Mouse (Mus musculus): Measurements from ENCODE around the gene Itgb4. TPM values are rescaled to one million over a fixed set of nuclear protein-coding genes. Genes with fewer than 3 reads are reported as not detected.

The Itgb4 gene
- polyA plus RNA-seq, 1 experiment = 1.2 TPM

GRCm38 (mm10) chr11:116005701-116006419 is 31.4 kb downstream of the Itgb4 start:
- H3K4me3 ChIP-seq = no peak overlapping the region
- no peak overlapping the region for H3ac ChIP-seq (ENCODE audit: control insufficient read depth, insufficient read length)
- H3K27me3 ChIP-seq (ENCODE audit: control insufficient read depth, insufficient read depth, insufficient read length) = no peaks in the 10 kb centered on the region
- peak overlapping the region; percentile 65 for H3K4me2 ChIP-seq (ENCODE audit: low read depth)
- H3K36me3 ChIP-seq (ENCODE audit: control insufficient read depth, insufficient read depth) = no peaks in the 10 kb centered on the region
- H3K79me2 ChIP-seq (ENCODE audit: control insufficient read depth, insufficient read depth) = no peaks in the 10 kb centered on the region
- TF ChIP-seq POLR2AphosphoS2 (IDR thresholded peaks at IDR 0.05; ENCODE audit: insufficient read length, low read depth) (peak; percentile 66), TCF12 (IDR thresholded peaks at IDR 0.05; ENCODE audit: insufficient read depth, poor library complexity, severe bottlenecking) (no peak)

GRCm38 (mm10) chr11:116007095-116007850 is 32.8 kb downstream of the Itgb4 start:
- no peak overlapping the region for H3K4me3 ChIP-seq
- H3K36me3 ChIP-seq (ENCODE audit: control insufficient read depth, insufficient read depth) = no peaks in the 10 kb centered on the region
- H3K4me2 ChIP-seq (ENCODE audit: low read depth) = no peak overlapping the region
- no peaks in the 10 kb centered on the region for H3K27me3 ChIP-seq (ENCODE audit: control insufficient read depth, insufficient read depth, insufficient read length)
- TF ChIP-seq MAX (IDR thresholded peaks at IDR 0.05; ENCODE audit: low read depth) (no peak), POLR2AphosphoS2 (IDR thresholded peaks at IDR 0.05; ENCODE audit: insufficient read length, low read depth) (no peak), MYOG (IDR thresholded peaks at IDR 0.05; ENCODE audit: control insufficient read depth in 1 of 3, insufficient read depth in 1 of 3, insufficient read length in 2 of 3, low read depth in 2 of 3) (no peak), CEBPB (IDR thresholded peaks at IDR 0.05; ENCODE audit: insufficient read depth, poor library complexity, severe bottlenecking) (no peak), TCF12 (IDR thresholded peaks at IDR 0.05; ENCODE audit: insufficient read depth, poor library complexity, severe bottlenecking) (no peak), MYOD1 (IDR thresholded peaks at IDR 0.05; ENCODE audit: control insufficient read depth in 1 of 3, insufficient read length in 2 of 3, low read depth in 2 of 3) (no peak), E2F4 (IDR thresholded peaks at IDR 0.05; ENCODE audit: insufficient read depth) (no peak), REST (IDR thresholded peaks at IDR 0.05; ENCODE audit: insufficient read depth, insufficient read length) (no peak), SRF (IDR thresholded peaks at IDR 0.05; ENCODE audit: control insufficient read depth, insufficient read length, low read depth) (no peak)
- H3K79me2 ChIP-seq (ENCODE audit: control insufficient read depth, insufficient read depth) = no peaks in the 10 kb centered on the region
- no peak overlapping the region for H3ac ChIP-seq (ENCODE audit: control insufficient read depth, insufficient read length)

GRCm38 (mm10) chr11:116008411-116008810 is 33.9 kb downstream of the Itgb4 start:
- Histone ChIP-seq H3ac (ENCODE audit: control insufficient read depth, insufficient read length) (no peak overlapping the region), H3K4me2 (ENCODE audit: low read depth) (no peak overlapping the region), H3K4me3 (no peak overlapping the region), H3K79me2 (ENCODE audit: control insufficient read depth, insufficient read depth) (no peaks in the 10 kb centered on the region), H3K36me3 (ENCODE audit: control insufficient read depth, insufficient read depth) (no peaks in the 10 kb centered on the region), H3K27me3 (ENCODE audit: control insufficient read depth, insufficient read depth, insufficient read length) (no peaks in the 10 kb centered on the region)
- no peak for TF ChIP-seq TCF12 (IDR thresholded peaks at IDR 0.05; ENCODE audit: insufficient read depth, poor library complexity, severe bottlenecking)

- TF ChIP-seq MYOD1 (IDR thresholded peaks at IDR 0.05; ENCODE audit: control insufficient read depth in 1 of 3, insufficient read length in 2 of 3, low read depth in 2 of 3) (peak in 1 of 3 experiments; percentile 11), CEBPB (IDR thresholded peaks at IDR 0.05; ENCODE audit: insufficient read depth, poor library complexity, severe bottlenecking) (no peak), MYOG (IDR thresholded peaks at IDR 0.05; ENCODE audit: control insufficient read depth in 1 of 3, insufficient read depth in 1 of 3, insufficient read length in 2 of 3, low read depth in 2 of 3) (peak in 1 of 3 experiments; percentile 14), SRF (IDR thresholded peaks at IDR 0.05; ENCODE audit: control insufficient read depth, insufficient read length, low read depth) (no peak), POLR2A (IDR thresholded peaks at IDR 0.05; ENCODE audit: insufficient read length, low read depth) (no peak), E2F4 (IDR thresholded peaks at IDR 0.05; ENCODE audit: insufficient read depth) (no peak)
- H3K79me2 ChIP-seq (ENCODE audit: control insufficient read depth, insufficient read depth) = no peaks in the 10 kb centered on the region
- H3K4me3 ChIP-seq = no peak overlapping the region
- no peak overlapping the region for H3K4me2 ChIP-seq (ENCODE audit: low read depth)
- no peaks in the 10 kb centered on the region for H3K36me3 ChIP-seq (ENCODE audit: control insufficient read depth, insufficient read depth)
- no peak overlapping the region for H3ac ChIP-seq (ENCODE audit: control insufficient read depth, insufficient read length)
- no peaks in the 10 kb centered on the region for H3K27me3 ChIP-seq (ENCODE audit: control insufficient read depth, insufficient read depth, insufficient read length)
Measured at GRCm38 (mm10) chr11:116008832-116009375, 34.4 kb downstream of the Itgb4 start.

GRCm38 (mm10) chr11:116009661-116010060 is 35.2 kb downstream of the Itgb4 start:
- no peaks in the 10 kb centered on the region for H3K79me2 ChIP-seq (ENCODE audit: control insufficient read depth, insufficient read depth)
- H3ac ChIP-seq (ENCODE audit: control insufficient read depth, insufficient read length) = no peak overlapping the region
- H3K27me3 ChIP-seq (ENCODE audit: control insufficient read depth, insufficient read depth, insufficient read length) = no peaks in the 10 kb centered on the region
- TF ChIP-seq POLR2A (IDR thresholded peaks at IDR 0.05; ENCODE audit: insufficient read length, low read depth) = no peak
- TF ChIP-seq POLR2AphosphoS2 (IDR thresholded peaks at IDR 0.05; ENCODE audit: insufficient read length, low read depth) = no peak
- H3K4me3 ChIP-seq = no peak overlapping the region
- no peak overlapping the region for H3K4me2 ChIP-seq (ENCODE audit: low read depth)
- H3K36me3 ChIP-seq (ENCODE audit: control insufficient read depth, insufficient read depth) = no peaks in the 10 kb centered on the region

- Histone ChIP-seq H3K4me2 (ENCODE audit: low read depth) (no peak overlapping the region), H3K4me3 (no peak overlapping the region), H3K36me3 (ENCODE audit: control insufficient read depth, insufficient read depth) (no peaks in the 10 kb centered on the region), H3K27me3 (ENCODE audit: control insufficient read depth, insufficient read depth, insufficient read length) (no peaks in the 10 kb centered on the region), H3K79me2 (ENCODE audit: control insufficient read depth, insufficient read depth) (no peaks in the 10 kb centered on the region), H3ac (ENCODE audit: control insufficient read depth, insufficient read length) (no peak overlapping the region)
- TF ChIP-seq TCF12 (IDR thresholded peaks at IDR 0.05; ENCODE audit: insufficient read depth, poor library complexity, severe bottlenecking) = no peak
- TF ChIP-seq REST (IDR thresholded peaks at IDR 0.05; ENCODE audit: insufficient read depth, insufficient read length) = no peak
- no peak for TF ChIP-seq USF1 (IDR thresholded peaks at IDR 0.05; ENCODE audit: low read depth)
- no peak for TF ChIP-seq MYOG (IDR thresholded peaks at IDR 0.05; ENCODE audit: control insufficient read depth in 1 of 3, insufficient read depth in 1 of 3, insufficient read length in 2 of 3, low read depth in 2 of 3)
- TF ChIP-seq TCF3 (IDR thresholded peaks at IDR 0.05; ENCODE audit: insufficient read length, low read depth) = no peak
- TF ChIP-seq POLR2A (IDR thresholded peaks at IDR 0.05; ENCODE audit: insufficient read length, low read depth) = no peak
- no peak for TF ChIP-seq CEBPB (IDR thresholded peaks at IDR 0.05; ENCODE audit: insufficient read depth, poor library complexity, severe bottlenecking)
- no peak for TF ChIP-seq SRF (IDR thresholded peaks at IDR 0.05; ENCODE audit: control insufficient read depth, insufficient read length, low read depth)
- TF ChIP-seq E2F4 (IDR thresholded peaks at IDR 0.05; ENCODE audit: insufficient read depth) = no peak
- TF ChIP-seq MYOD1 (IDR thresholded peaks at IDR 0.05; ENCODE audit: control insufficient read depth in 1 of 3, insufficient read length in 2 of 3, low read depth in 2 of 3) = no peak
- TF ChIP-seq POLR2AphosphoS2 (IDR thresholded peaks at IDR 0.05; ENCODE audit: insufficient read length, low read depth) = no peak
- TF ChIP-seq MAX (IDR thresholded peaks at IDR 0.05; ENCODE audit: low read depth) = no peak
Measured at GRCm38 (mm10) chr11:116010146-116010545, 35.6 kb downstream of the Itgb4 start.

Data from myocyte (in vitro differentiated cells).